Mouse (Mus musculus) right cerebral cortex, adult 2 months (tissue): Measurements from ENCODE around the gene Kyat1.
A peak's percentile ranks its signal among the peaks of the same experiment; 100 is the strongest.
"Not testable (repeated sequence)": the region's sequence is repeated elsewhere in the genome, so short reads cannot be mapped to it uniquely, and the experiment has no call there.

Source experiments
- DNase-seq, 2 experiments: peaks; one replicate each; pipeline ENCODE4 v3.0.0; 2021 to 2022; ENCODE audit warnings: low spot score in 2 of 2

The Kyat1 gene

DNA sequence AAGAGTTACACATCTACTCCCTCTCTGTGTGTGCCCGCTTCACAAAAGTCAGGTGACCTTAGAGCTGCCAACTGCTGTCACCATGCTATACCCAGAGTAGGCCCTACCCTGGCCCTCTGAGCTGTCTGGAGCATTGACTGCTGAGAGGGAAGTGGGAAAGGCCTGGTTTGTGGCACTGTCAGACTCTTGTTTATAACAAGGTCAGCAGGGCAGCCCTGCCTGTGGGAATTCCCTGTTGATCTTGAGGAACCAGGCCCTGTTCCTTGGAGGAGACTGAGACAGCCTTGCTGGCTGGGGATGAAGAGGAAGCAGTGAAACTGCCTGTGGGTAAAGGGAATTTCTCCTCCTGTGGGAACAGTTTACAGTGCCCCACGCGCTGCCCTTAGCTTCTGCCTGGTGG is 9.1 kb upstream of the Kyat1 start:
- DNase-seq = no peak

DNA sequence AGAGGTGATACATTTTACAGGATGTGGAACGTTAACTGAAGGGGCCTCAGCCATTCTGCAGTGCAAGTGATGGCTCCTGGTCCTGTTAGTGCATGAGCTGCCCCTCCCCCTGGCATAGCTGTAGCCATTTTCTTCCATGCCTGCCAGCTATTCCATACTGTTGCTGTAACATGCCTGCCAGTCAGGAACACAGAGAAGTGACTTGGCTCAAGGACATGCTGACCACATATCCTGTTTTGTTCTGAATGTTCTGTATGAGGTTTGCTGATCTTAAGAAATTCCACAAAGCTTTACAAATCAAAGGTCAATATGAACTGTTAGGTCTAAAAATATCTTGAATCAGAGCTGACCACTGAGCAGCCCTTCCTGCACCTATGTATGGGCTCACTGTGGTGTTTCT is 7.3 kb upstream of the Kyat1 start:
- DNase-seq = no peak

DNA sequence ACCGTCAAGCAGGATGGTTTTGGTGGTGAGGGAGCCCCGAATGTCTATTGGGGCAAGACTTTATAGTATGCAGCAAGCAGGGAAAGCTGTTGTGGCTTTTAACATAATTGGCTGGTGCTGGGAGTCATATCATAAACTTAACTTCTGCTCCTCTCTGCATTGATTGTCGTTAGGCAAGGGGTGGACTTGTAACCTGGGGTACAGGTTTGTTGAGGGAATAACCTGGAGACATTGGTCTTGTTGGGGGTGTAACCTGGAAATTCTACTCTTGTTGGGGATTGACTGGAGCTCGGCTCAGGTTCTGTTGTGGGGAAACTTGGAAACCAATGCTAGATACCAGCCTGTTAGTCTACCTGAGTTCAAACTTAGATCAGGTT is 6.5 kb upstream of the Kyat1 start:
- no peak for DNase-seq

DNA sequence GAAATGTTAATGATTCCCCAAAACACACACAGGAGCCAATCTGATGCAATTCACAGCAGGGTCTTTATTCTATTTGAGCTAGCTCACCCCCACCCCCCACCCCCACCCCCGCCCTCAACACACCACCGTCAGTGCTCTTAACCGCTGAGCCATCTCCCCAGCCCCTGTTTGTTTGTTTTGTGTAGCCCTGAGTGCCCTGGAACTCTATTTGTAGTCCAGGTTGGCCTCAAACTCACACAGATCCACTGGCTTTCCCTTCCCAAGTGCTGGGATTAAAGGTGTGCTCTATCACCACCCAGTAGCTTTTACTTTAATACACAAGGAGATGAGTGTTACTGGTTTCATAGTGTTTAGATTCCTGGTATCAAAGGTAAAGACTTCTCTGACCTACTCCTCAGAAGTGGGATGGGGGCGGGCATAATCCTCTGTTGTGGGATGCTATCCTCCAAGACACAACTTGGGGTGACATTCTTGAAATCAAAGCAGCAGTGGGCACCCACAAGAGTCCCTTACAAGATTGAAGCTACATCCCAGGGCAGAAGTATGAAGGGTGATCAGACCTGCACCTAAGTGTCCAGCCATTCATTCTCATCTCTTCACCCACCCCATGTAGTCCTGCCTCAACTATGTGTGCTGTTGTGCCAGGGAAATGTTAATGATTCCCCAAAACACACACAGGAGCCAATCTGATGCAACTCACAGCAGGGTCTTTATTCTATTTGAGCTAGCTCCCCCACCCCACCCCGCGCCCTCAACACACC is 5.9 kb upstream of the Kyat1 start:
- no peak for DNase-seq

DNA sequence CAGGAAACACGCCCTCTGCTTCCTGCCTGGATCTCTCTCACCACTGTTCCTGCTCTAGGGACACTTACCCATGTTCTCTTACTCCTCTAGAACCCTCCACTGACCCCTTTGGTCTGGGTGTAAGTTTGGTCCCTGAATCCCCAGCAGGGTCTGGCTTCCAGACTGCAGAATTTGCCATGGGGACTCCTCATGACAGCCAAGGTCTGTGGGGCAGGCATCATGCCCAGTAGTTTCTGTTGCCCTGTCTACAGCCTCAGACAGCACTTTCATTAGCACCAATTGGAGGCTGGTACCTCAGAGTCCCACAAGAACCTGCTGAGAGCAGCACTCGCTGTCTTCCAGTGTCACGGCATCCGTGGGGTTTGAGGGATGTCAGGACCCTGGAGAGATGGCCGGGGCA is 2.2 kb upstream of the Kyat1 start:
- no peak for DNase-seq

DNA sequence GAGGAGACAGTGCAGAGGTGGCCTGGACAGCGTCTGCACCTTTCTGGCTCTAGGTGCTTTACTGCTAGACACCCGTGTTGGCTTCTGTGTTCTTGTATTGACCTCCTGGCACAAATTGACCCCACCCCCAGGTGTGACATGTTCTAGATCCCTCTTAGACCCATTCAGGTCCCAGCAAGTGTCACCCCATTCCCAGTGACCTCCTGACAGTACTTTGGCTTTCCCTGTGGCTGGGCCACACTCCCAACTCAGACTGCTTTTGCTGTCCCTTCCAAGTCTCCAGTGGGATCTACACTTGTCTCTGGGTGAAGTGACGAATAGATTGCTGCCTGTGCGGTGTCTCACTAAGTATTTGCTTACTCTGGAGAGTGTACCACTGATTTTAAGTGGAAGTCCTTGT is 1.8 kb upstream of the Kyat1 start:
- no peak for DNase-seq

DNA sequence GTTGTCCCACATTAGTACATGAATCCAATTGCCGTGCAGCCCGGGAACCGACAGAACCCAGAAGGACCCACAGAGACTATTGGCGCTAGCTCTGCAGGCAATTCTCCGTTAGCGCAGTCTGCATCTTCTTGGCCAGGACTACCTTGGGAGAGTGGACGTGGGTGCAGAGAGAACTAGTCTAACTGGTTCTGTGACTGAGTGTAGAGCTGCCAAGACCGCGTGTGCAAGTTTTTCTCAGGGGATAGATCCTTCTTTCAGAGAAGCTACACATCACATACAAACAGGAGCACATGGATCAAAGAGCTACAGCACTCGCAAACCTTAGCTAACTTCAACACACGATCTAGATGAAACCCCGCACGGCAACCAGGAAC is 405 bp downstream of the Kyat1 start:
- DNase-seq = peak in 1 of 2 experiments; percentile 37

DNA sequence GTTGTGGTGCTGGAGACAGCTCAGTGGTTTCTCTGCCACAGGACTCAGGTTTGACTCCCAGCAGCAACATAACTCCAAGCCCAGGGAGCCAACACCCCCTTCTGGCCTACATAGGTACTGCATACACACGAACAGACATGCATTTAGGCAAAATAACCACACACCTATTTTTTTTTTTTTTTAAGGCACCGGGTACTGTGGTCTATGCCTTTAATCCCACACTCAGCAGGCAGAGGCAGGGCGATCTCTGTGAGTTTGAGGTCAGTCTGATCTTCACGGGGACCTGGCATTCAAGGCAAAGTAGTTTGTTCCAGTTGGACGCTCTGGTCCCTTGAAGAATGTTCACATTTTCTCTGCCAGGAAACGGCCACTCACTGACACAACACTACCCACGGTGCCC is 2.2 kb downstream of the Kyat1 start:
- DNase-seq = no peak

DNA sequence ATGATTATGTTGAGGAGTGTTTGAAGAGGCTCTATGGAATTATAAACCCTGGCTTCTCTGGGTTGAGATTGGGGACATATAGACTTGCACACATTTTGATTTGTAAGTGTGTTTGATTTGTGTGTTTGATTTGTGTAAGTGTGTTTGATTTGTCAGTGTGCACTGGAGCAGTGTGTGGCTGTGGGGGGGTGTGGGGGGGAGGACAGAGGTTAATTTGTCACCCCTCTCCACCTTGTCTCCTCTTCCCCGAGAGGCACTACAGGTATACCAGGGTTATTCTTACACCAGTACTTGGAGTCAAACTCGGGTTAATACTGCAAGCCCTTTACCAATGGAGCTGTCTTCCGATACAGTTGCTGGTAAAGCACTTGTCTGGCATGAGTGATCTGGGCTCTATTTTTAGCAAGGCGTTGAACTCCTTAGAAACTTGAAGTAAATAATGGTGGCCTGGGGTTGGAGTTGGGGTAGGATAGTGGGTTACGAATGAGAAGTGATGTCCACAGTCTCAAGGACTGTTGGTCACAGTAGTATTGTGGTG is 5.2 kb downstream of the Kyat1 start:
- DNase-seq = no peak

DNA sequence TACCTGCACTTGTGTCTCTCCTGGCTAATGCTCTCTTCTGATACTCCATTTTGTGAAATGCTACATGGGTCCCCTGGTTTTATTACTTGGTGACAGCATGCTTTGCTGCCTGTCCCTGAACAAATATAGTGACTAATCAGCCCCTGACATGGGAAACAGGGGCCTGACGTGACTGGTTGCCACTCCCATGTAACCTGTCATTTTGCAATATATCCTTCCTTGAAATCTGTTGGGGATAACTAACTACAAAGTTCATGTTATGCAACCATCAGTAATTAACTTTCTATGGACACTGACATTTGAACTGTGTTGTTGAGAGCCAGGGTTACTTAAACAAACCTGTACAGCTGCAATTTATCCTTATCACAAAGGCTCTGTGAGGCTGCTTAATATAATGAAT is 5.7 kb downstream of the Kyat1 start:
- DNase-seq = no peak

DNA sequence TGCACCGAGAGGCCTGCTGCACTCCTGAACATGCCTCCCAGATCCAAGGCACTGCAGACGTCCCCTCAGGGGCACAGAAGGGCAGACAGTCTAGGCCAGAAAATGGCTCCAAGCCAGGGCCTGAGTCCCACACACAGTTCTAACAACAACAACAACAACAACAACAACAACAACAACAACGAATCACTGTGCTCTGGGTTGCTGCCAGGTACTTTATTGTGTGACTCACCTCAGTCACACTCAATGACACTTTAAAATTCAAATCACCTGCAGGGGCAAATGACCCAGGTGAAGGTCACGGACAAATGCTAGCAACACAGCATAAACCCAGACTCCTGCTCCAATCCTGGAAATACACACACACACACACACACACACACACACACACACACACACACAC is 7.6 kb downstream of the Kyat1 start:
- DNase-seq = no peak

DNA sequence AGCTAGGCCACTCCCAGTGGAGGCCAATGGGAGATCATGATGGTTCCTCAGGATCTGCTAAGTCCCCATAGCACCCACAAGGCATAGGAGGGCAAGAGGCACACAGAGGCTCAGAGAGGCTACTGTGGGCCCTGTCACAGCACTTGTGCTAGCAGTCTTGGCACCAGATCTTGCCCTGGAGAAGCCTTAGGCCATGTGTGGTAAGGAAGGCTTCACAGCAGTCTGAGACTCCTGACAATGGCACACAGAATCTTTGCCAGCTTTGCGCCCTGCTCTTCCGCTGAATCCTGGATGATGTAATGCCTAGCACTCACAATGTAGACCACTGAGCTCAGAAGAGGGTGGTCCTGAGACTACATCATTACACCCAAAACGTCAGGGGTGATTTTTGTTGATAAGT is 11.0 kb downstream of the Kyat1 start:
- DNase-seq = no peak

DNA sequence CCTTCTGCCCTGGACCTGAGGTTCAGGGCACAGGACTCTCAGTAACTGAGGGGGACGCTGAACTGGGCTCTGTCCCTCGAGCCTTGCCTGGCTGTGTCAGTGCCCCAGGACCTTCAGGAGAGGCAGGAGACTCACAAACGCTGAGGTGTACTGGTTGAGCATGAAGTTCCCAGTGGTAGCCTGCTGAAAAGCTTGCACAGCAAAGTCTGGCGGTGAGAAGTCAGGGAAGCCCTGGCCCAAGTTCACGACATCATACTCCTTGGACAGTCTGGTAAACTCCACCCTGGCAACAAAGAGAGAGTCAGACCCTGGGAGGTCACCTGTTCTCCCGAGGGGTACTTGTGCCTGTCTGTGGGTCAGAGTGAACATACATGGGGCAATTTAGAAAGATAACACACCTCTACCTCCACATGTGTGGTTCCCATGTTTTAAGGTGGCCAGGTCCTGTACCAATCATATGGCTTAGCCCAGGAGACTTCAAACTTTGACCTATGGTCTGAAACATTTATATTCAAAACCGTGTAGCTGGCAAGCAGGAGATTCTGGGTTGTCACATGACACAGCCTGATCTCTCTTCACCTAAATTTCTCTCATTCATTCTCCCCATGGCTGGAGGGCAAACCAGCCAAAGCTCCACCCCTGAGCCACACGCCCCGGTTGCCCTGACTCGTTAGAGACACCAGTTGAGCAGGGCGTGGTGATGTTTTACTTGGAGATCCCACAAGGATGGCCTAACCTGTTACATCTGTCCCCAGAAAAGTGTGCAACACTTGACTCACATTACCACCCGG is 13.7 kb downstream of the Kyat1 start:
- no peak for DNase-seq

DNA sequence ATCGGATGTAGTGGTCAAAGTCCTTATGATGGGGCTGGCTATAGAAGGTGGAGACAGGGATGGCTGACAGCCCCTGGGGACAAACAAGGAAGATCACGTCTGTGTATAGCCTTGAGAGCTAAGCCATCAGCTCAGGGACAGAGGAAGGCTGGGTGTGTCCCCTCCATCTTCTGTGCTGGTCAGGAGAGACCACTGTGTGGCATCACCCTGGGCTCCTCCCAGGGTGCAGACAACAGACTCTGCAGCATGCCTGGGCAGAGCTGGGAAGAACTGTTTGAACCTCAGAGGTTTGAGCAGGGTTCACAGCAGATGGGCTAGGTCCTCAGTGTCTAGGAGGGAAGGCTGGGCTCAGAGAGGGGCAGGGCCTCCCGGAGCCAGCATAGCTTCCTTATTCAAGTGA is 20.0 kb downstream of the Kyat1 start:
- no peak for DNase-seq

DNA sequence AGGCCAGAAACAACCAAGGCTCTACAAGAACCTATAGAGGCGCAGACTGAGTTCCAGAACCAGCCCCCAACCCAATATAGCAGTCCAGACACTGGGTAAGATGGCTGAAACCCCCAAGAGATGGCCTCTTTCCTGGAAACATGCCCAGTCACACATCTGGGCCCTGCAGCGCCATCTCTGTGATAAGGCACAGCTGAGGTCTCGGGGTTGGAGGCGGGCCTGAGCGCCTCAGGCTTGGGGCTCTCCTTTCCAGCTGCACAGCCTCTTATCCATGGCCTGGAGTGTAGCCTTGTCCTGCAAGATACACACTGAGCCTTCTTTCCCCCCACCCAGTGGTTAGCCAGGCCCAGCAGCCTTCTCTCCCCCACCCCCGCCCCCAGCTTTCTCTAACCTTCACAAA is 20.4 kb downstream of the Kyat1 start:
- no peak for DNase-seq

DNA sequence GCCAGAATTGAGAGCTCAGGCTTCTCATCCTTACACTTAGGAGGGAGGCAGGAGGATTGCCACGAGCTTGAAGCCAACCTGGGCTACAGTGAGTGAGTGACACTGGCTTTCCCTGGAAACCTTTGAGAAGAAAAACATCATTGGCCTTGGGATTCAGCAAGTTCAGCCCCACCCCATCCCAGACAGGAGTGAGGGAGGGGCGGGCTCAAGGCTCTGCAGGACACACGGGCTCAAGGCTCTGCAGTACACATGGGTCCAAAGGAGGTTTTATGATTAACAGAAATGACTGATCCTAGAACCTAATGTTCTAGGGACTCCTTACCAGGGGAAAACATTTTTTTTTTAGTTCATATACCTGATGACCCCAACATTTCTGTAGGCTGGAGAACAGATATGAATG is 21.9 kb downstream of the Kyat1 start:
- DNase-seq = no peak

DNA sequence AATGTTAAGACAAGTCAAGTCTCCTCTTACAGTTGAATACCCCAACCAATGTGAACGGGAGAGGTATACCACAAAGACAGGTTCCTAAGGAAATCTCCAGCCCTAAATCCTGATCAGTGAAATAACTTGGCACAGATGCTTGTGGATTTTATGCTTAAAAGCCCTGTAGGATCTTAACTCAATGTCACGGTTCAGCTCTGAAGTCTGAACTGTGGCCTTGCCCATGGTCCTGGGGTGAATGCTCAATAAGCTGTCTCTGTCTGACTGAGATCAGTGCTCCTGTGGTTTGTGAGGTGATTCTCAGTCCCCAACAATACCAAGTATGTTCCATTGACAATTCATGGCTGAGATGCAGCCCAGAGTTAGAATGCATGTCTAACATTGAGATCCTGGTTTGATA is 23.2 kb downstream of the Kyat1 start:
- no peak for DNase-seq

DNA sequence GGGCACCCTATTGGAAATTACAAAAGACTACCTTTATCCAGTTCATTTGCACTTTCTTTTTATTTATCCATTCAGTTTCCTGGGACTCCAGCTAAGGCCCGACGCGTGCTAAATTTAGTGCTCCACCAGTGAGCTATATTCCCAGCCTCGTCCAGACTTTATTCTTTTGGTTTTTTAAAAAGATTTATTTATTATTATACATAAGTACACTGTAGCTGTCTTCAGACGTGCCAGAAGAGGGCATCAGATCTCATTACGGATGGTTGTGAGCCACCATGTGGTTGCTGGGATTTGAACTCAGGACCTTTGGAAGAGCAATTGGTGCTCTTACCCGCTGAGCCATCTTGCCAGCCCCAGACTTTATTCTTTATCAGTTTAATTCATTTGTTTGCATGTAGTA is 26.9 kb downstream of the Kyat1 start:
- DNase-seq = not testable (repeated sequence)

DNA sequence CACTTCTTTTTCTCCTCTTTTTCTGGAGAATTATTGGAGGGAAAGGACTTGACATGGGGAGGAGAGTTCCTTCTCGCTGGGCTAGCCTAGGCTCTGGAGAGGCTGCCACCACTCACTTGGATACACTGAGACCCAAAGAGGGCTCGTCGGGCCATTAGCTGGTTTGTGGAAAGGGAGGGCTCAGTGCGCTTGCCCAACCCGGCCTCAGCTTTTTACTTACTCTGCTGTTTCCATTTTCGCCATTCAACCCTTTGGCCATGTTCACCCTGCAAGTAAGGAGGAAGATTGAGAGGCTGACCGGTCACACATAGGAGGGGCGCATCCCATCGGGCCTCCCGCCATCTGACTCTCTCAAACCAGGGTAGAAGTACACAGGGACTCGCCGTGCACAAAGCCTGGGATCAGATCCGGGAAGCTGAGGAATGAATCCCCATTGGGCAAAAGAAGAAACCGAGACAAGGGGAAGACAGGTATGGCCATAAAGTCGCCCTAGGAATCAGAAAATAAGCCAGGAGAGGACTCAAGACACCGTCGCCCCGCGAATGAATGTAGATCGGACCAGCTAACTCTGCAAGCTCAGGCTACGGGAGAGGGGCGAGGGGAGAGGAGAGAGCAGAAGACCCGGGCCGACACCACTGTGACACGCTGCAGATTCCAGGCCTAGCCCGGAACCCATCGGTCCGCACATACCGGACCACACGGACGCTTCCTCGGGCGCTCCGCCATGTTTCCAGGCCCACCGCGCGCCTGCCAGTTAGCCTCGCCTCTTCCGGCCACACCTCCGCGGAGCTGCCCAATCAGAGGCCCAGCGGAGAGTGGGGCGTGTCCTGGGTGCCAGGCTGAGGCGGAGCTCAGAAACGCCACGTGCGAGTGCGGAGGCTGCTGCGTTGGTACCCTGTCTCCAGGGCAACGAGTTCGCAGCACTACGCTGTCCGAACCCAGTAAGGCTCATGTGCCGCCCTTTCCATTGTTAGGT is 27.7 kb downstream of the Kyat1 start, which contains the start of gene Spout1:
TSS of gene Spout1 (minus strand) at position 760 of the 976 bp plus-strand sequence.
- DNase-seq = peak; percentile 96

DNA sequence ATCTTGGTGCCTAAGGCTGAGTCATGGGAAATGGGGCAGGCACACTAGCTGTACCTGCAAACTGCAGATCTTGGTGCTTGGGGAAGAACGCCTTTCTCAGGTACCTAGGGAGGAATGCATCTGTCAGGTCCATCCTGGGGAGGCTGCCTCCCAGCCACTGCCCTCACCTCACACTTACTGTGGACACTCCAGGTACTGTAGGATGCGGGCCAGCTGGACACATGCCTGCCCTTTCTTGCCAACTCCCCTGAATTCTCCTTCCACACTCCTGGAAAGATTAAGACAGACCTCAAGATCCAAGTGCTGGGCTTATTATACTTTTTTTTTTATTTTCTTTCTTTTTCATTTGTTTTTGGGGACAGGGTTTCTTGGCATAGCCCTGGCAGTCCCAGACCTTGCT is 29.1 kb downstream of the Kyat1 start:
- no peak for DNase-seq

DNA sequence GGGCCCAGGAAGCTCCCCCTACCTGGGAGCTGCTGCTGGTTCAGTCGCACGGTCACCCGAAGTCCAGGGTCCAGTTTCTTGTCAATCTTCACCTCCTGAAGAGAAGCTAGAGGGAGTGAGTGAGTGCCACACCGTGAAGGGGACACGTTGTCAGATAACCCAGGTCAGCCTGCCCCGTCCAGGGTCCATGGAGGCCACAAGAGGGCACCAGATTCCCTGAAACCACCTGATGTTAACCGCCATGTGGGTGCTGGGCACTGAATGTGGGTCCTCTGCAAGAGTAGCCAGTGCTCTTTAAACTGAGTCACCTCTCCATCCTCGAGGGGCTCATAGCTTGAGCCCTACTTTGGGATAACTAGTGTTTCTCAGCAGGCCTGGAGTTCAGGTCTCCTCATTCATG is 29.8 kb downstream of the Kyat1 start:
- no peak for DNase-seq
